Mouse (Mus musculus): ENCODE measurements around the gene Scyl1. TPM values are rescaled to one million over a fixed set of nuclear protein-coding genes. Genes with fewer than 3 reads are reported as not detected.
"Not testable (repeated sequence)": the region's sequence is repeated elsewhere in the genome, so short reads cannot be mapped to it uniquely, and the experiment has no call there.

Gene Scyl1
- polyA plus RNA-seq, 1 experiment: 123 TPM

DNA sequence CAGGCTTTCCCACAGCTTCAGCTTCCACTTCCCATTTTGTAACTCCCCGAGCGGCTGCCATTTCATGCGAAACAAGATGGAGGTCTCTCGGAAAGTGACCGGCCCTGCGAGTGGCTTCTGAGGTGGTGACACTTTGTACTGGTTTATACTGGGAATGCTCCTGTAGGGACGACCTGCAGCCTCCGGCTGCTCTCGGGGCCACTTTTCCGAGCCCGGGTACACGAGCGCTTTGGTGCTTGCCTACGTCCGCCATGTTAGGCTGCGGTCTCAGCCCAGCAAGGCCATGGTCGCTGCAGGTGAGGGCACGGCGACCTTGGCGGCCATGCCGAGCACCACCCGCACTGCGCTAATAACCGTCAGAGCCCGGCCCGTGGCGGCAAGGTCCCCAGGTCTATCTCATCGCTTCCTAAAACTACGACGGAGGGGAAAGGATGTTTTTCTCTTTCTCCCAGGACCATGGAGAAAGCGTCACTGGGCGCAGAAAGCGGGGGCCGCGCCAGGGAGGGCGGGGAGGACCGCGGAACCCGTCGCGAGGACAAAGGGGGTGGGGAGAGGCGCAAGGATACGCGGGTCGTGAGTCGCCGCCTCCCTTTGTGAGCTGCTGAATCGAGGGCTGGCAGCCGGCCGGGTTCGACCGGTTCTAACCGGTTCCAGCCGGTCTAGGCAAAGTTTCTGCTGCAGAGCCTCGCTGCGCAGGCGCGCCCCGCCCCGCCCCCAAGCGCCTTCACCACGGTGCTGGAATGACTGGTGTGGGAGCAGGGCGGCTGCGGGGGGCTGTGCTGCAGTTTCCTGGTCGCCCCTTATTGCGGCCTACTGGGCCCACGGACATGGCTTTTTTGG lies 32.0 kb upstream of the Scyl1 start:
- peak; percentile 100 for DNase-seq (ENCODE audit: low spot score)

DNA sequence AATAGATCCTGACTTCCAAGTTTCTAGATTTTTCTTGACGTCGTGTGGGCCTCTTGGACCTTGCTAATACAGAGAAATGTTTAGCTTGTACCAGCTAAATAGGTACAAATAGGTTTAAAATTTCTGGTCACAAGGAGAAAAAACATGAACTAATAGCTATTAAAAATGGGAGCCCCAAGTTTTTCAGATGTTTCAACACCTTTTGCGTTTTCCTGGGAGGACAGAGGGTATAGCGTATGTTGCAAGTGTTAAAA lies 31.5 kb upstream of the Scyl1 start:
- no peak for DNase-seq (ENCODE audit: low spot score)

DNA sequence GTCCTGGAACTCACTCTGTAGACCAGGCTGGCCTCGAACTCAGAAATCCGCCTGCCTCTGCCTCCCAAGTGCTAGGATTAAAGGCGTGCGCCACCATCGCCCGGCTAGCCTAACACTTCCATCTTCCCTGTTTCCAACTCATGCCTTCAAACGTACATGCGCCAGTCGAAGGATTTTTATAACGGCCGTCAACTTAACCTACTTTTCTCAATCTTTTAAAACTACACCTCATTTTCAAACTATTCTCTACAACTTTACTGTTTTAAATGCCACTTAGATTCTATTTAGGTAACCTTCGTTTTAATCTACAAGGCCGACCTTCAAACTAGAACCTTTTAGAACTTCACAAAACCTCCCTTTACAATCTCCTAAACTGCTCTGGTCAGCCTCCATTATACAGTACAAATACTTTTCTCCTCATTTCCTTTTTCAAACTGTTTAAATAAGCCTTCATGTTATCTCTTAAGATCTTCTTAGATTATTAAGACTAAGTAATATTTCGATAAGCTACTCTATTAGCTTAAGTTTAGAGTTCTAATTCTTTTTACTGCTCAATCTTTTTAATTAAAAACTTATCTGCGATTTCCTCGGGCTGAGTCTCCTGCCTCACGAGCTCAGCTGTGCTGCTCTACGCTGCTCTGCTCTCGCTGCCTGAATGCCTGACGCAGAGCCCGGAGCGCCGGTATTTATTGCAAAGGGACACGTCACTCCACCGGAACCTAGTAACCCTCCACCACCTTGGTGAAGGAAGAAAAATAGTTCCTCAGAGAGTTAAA lies 31.0 kb upstream of the Scyl1 start:
- peak; percentile 99 for DNase-seq (ENCODE audit: low spot score)

- DNase-seq (ENCODE audit: low spot score): no peak
These were observed 30.3 kb upstream of the Scyl1 start for GRCm38 (mm10) chr19:5801432-5801964.

- no peak for DNase-seq (ENCODE audit: low spot score)
These were observed 29.6 kb upstream of the Scyl1 start for GRCm38 (mm10) chr19:5800632-5801431.

- no peak for DNase-seq (ENCODE audit: low spot score)
These were observed 29.1 kb upstream of the Scyl1 start for GRCm38 (mm10) chr19:5800350-5800631.

DNA sequence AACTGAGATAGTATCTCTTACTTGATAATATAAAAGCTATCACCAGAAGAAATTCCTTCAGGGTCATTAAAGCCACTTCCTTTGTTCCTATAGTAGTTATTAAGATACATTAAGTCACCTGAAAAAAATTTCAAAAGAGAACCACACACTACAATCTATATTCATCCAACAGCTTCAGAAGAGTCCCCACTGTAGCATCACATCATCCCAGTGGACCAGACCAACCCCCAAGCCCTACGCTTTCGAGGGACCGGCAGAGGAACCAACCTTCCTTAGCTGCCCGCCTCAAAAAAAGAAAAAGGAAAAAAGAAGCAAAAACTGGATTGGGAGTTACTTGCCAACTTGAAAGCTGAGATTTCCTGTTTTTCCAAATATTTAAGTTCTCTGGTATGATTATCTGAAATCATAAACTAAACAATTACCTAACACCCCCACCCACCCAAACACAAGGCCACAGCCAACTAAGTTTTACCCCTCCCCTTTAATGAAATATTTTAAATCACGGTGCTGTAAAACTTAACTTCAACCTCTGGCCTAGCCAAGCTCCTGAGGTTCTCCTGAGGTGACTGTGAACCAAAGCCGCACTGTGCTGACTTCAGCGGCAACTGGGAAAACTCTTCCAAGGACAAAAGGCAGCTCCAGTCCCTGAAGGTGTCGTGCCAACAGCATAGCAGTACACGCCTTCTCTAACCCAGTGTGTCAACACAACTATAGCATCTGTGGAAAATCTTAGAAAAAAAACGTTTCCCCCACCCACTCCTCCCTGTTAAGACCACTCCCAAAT lies 28.5 kb upstream of the Scyl1 start:
- no peak for DNase-seq (ENCODE audit: low spot score)

DNA sequence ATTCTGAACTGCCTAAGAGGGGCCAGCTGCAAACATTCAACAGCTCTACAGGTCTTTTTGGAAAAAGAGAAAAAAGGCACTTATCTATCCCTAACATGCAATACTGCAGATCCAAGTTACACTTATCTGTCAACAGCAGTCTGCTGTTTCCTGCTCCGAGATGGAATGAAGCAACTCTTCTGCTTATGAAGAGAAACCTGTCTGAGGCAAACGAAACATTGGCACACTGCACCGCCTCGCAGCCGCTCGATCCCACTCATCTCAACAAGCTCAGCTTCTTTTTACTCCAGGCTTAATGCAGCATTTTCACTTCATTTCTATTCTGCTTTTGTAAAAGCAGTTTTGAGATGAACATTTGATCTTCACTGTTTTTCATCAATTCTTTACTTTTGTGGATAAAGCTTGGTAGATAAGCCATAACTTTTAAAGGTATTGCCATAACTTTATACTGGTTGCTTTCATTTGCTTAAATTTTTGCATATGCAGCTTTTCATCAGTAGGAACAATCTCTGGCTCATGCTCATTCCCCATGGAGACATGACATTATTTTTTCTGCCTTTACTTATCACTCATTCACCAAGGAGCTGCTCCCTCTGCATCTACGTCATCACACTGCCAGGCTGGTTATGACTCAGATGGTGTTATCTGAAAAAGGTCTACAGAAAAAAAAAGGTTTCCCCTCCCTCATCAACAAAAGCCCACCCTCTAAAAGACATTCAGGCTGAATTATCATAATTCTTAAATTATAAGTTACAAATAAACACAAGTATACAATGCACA lies 27.7 kb upstream of the Scyl1 start:
- no peak for DNase-seq (ENCODE audit: low spot score)

DNA sequence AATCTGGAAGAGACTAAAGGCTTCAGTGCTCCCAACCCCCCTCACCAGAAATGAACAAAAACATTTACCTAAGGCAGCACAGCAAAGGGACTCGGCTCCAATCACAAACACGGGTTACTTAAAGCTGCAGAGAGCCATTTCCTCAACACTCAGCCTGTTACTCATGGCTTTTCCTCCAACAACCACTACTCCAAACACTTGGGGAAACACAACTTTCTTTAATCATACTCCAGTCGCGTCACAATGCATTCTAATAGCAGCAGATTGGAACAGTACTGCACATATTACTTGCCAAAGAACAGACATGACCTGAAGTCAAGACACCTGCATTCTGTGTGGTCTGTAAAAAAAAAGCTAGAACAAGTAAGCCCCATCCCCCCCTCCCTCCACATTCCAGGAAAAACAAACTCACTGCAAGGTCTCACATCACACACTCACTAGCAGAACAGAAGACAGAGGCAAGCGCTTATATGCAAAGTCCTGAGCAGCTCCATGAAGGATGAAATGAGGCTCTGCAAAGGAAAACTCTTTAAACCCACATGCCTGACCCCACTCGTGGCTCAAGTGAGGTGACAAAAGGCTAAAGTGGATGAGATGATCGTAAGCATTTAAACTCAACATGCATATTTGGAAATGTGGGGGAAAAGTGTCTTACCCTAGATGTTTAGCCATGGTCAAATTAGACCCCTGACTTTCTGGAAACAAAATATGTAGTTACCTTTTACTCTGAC lies 26.3 kb upstream of the Scyl1 start:
- no peak for DNase-seq (ENCODE audit: low spot score)

DNA sequence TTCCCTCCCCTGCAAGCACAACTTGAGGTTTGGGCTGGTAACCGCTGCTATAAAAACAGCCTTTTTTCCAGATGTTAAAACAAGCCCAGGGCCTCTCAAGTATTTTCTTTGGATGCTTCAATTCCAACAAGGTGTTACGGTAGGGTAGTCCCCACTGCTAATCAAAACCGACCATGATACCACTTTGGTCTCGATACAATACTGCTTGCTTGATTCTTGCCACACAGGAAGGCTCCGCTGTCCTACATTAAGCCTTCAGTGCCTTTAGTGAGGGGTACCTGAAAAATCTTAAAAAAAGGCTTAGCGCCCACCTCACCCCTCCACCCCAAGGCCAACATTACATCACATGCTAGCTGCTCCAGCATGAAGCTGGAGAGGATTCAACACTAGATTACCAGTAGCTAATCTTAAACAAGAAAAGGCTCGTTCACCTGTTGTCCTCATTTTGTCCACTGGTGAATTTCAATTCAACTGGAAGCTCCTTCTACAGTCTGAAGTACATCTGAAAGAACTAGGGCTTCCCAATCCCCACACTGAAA lies 25.4 kb upstream of the Scyl1 start:
- DNase-seq (ENCODE audit: low spot score): no peak

GRCm38 (mm10) chr19:5795668-5796572 lies 24.7 kb upstream of the Scyl1 start:
- DNase-seq (ENCODE audit: low spot score): no peak

DNA sequence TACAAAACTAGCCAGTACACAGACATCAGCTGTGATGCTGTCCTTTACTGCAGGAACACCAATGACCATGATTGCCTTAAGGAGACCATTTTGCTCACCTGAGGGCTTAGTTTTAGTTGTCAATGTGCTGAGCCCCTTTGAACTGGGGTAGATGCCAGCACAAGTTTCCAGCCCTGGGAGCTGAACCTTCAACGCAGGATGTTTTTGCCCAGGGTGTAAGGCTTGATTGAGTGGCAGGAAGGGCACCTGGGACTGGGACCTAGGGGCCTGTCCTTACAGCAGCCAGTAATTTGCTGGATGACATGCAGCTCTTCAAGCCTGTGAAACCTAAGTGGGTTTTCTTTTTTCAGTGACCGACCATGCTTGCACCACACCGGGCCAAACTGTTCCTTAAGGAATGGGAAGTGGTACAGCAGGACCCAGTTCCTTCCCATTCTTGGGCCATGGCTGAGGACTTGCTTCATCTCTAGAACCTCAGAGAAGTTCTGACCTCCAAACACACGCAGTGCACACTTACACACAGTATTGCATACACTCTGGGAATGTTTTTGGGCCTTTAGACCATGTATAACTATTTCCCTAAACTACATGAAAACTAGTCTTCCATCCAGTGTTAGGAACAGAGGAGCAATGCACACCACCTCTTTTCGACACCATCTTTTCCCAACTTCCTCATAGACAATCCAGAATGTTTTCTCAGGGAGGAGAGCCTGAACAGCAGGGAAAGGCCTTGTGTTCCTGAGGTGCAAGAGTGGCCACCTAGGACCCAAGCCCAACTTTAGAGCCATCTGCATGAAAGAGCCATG lies 23.8 kb upstream of the Scyl1 start:
- no peak for DNase-seq (ENCODE audit: low spot score)

- DNase-seq (ENCODE audit: low spot score): not testable (repeated sequence)
These were observed 22.9 kb upstream of the Scyl1 start for GRCm38 (mm10) chr19:5793917-5794770.

DNA sequence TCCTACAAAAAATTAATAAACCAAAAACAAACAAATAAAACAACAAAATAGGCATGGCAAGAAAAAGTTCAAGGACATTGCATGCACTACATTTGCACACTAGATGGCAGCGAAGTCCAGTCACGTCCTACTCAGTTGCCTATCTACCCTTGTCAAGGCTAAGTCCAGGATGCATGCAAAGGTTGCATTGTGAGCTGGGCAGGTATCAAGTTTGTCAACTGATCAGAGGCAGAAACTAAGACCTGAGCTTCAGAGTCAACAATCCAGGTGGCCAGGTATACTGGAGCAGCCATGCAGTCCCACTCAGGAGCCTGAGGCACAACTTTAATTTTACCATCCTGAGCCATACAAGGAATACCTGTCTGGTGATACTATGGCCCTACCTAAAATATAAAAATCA lies 21.9 kb upstream of the Scyl1 start:
- DNase-seq (ENCODE audit: low spot score): no peak

- DNase-seq (ENCODE audit: low spot score): no peak
These were observed 20.1 kb upstream of the Scyl1 start for GRCm38 (mm10) chr19:5791329-5791728.

DNA sequence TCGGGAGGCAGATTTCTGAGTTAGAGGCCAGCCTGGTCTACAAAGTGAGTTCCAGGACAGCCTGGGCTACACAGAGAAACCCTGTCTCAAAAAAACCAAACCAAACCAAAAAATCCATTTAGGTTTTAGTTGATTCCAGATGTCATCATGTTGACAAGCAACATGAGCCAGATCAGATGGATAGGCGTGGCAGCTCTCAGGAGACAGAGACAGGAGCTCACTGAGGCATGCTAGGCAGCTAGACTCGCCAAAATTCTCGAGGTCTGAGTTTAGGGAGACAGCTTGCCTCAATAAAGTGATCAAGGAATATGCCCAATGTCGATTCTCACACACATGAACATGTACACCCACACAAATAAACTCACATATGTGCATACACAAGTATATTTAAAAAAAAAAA lies 17.8 kb upstream of the Scyl1 start:
- DNase-seq (ENCODE audit: low spot score): no peak

DNA sequence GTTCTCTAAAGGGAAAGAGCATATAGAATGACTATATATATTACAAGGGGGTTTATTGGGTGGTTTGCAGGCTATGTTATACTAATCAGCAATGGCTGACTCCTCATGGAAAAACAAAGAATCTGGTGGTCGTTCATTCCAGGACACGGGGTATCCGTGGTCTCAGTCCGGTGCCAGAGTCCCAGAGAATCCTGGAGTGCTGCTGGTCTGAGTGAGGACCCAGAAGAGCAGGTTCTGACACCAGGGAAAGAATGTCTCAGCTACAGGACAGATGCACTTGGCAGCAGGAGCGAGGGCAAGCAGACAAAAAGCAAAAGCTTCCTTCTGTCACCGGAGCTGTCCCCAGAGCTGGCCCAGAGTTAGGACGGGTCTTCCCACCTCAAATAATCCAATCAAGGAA lies 17.4 kb upstream of the Scyl1 start:
- no peak for DNase-seq (ENCODE audit: low spot score)
